Mouse (Mus musculus): ENCODE measurements at regions not wholly inside any gene's neighbourhood (a gene's known extent, or its start where the extent isn't known, plus 50 kb on each side); places are given as distances from the start of the nearest gene placed in this dataset.

DNA sequence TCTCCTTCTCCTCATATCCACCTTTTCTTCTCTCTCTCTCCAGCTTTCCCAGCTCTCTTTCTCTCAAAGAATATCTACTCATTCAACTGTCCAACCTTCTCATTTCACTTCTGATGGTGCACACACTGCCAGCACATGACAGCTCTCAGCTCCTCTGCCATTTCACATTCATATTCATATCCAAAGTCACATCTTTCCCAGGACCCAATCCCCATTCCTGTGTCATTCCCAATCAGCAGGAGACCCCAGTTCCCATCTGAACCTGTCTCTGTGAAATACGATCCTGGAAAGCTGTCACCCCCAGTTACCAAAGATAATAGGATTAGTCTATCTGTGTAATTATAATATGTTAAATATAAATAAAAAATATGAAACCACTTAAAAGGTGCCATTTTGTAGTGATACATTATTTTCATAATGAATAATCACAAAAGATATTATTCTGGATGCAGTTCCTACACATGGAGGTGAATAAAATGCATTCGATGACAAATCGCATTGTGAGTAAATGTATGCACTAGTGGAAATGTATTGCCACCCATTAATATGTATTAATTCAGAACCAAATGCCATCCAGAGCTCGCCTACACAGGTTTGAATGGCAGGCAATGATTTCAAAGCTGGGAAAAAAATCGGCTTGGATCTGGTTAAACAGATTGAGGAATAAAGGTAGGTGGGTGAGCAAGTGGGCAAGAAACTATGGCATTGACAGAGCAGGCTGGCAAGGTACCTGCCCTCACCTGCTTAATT is 855.0 kb downstream of the Ntrk3 start:
- Histone ChIP-seq H3K4me2 (ENCODE audit: low read depth) (no peak overlapping the region), H3K9me3 (ENCODE audit: low read length) (no peaks in the 10 kb centered on the region), H3K4me1 (ENCODE audit: insufficient read depth) (no peaks in the 10 kb centered on the region), H3K27ac (ENCODE audit: low read depth, low read length) (no peak overlapping the region), H3K27me3 (ENCODE audit: insufficient read depth, low read length) (no peaks in the 10 kb centered on the region), H3K9ac (no peak overlapping the region), H3K36me3 (ENCODE audit: insufficient read depth) (no peaks in the 10 kb centered on the region), H3K4me3 (ENCODE audit: low read depth, low read length) (no peak overlapping the region)
- TF ChIP-seq CTCF (IDR thresholded peaks at IDR 0.05; ENCODE audit: low read depth) = no peak
- 53% methylated on average over 5 of the region's 5 CpGs for WGBS
- no peak for ATAC-seq
- DNase-seq = no peak

DNA sequence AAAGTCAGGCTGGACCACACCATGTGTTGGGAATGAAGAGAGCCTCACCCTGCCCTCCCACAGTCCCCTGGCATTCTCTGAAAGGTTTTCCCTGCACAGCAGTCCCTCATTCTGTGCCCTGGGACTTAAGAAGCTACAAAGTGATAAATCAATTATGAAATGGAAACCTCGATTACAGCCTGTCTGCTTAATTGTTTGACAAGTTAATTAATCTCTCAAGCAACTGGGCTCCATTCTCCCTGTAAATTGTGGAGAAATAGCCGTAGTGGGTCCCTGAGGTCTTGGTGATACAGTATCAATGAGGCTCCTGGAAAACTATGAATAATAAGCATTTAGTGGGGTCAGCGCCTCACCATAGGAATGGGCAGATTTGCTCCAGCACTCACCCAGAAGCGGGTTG is 870.3 kb downstream of the Ntrk3 start:
- no peak overlapping the region for H3K4me3 ChIP-seq (ENCODE audit: low read depth, low read length)
- no peak overlapping the region for H3K9ac ChIP-seq
- 21% methylated on average over 4 of the region's 4 CpGs for WGBS
- H3K27me3 ChIP-seq (ENCODE audit: insufficient read depth, low read length) = no peaks in the 10 kb centered on the region
- H3K4me2 ChIP-seq (ENCODE audit: low read depth) = no peak overlapping the region
- DNase-seq (no peak), ATAC-seq (no peak)
- no peak overlapping the region for H3K27ac ChIP-seq (ENCODE audit: low read depth, low read length)
- no peaks in the 10 kb centered on the region for H3K9me3 ChIP-seq (ENCODE audit: low read length)
- H3K4me1 ChIP-seq (ENCODE audit: insufficient read depth) = no peaks in the 10 kb centered on the region
- no peak for TF ChIP-seq CTCF (IDR thresholded peaks at IDR 0.05; ENCODE audit: low read depth)
- no peaks in the 10 kb centered on the region for H3K36me3 ChIP-seq (ENCODE audit: insufficient read depth)

DNA sequence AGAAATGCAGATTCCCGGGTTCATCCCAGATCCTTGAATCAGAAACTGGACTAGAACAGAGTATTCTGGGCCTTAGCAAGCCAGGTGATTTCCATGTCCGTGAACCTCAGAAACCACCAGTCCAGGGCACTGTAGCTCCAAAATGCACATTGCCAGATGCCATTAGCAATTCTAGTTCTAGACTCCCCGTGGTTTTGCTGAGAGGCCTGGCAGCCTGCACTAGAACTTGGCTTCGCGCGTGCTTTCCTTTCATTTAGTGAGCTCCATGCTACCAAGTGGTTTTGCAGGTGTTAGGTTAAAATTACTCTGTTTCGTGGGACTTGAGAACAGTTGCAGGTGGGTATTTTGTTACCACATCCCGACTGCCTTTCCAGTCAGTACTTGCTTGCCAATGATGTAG is 876.0 kb downstream of the Ntrk3 start:
- DNase-seq (no peak), ATAC-seq (no peak)
- Histone ChIP-seq H3K27ac (ENCODE audit: low read depth, low read length) (no peak overlapping the region), H3K4me2 (ENCODE audit: low read depth) (no peak overlapping the region), H3K9ac (no peak overlapping the region), H3K36me3 (ENCODE audit: insufficient read depth) (no peaks in the 10 kb centered on the region), H3K9me3 (ENCODE audit: low read length) (no peaks in the 10 kb centered on the region), H3K4me1 (ENCODE audit: insufficient read depth) (no peaks in the 10 kb centered on the region), H3K27me3 (ENCODE audit: insufficient read depth, low read length) (no peaks in the 10 kb centered on the region), H3K4me3 (ENCODE audit: low read depth, low read length) (no peak overlapping the region)
- WGBS = 82% methylated on average over 8 of the region's 8 CpGs
- TF ChIP-seq CTCF (IDR thresholded peaks at IDR 0.05; ENCODE audit: low read depth) = no peak

DNA sequence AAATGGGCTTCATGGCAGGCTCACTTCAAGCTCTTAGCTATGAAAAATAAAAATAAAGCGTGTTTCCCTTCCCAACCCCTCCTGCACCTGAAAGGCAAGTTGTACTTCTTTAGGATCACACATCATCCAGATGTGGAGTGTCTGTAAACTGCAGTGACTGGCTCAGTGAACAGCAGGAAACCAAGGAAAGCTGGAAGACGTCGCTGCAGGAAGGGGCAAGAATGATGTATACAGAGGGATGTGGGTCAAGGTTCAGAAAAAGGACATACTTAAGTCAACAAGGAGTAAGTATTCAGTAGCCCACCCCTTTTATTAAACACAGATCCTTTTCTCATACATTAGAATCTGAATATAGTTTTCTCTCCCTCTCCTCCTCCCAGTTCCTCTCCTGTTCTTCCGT is 879.4 kb downstream of the Ntrk3 start:
- 82% methylated on average over 4 of the region's 4 CpGs for WGBS
- no peak for ATAC-seq

DNA sequence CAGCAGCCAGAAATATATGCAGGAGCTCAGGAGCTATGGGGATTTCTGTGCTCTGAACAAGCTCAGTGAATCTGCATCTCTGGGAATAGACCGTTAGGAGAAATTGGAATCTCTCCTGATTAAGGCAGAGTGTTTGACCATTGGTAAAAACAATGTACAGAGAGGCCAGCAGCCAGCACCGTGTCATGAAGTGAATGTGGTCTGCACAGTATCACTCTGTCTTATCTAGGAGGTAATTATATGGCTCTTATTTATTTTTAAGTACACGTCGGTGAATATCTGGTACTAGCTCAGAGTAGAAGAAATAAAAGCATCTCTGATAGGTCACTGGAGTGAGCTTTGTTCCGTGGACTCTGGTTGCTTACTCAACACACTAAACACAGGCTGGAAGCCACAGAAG is 879.8 kb downstream of the Ntrk3 start:
- WGBS = 71% methylated on average over 5 of the region's 5 CpGs
- Histone ChIP-seq H3K36me3 (ENCODE audit: insufficient read depth) (no peaks in the 10 kb centered on the region), H3K4me3 (ENCODE audit: low read depth, low read length) (no peak overlapping the region), H3K9ac (no peak overlapping the region), H3K27ac (ENCODE audit: low read depth, low read length) (no peak overlapping the region), H3K27me3 (ENCODE audit: insufficient read depth, low read length) (no peaks in the 10 kb centered on the region), H3K4me1 (ENCODE audit: insufficient read depth) (no peaks in the 10 kb centered on the region), H3K4me2 (ENCODE audit: low read depth) (no peak overlapping the region), H3K9me3 (ENCODE audit: low read length) (no peaks in the 10 kb centered on the region)
- no peak for TF ChIP-seq CTCF (IDR thresholded peaks at IDR 0.05; ENCODE audit: low read depth)
- ATAC-seq (no peak), DNase-seq (no peak)

More for the DNA sequence above, 879.4 kb downstream of the Ntrk3 start:
- Histone ChIP-seq H3K4me2 (ENCODE audit: low read depth) (no peak overlapping the region), H3K9ac (no peak overlapping the region), H3K27me3 (ENCODE audit: insufficient read depth, low read length) (no peaks in the 10 kb centered on the region), H3K9me3 (ENCODE audit: low read length) (no peaks in the 10 kb centered on the region), H3K4me1 (ENCODE audit: insufficient read depth) (no peaks in the 10 kb centered on the region), H3K36me3 (ENCODE audit: insufficient read depth) (no peaks in the 10 kb centered on the region), H3K4me3 (ENCODE audit: low read depth, low read length) (no peak overlapping the region), H3K27ac (ENCODE audit: low read depth, low read length) (no peak overlapping the region)
- no peak for TF ChIP-seq CTCF (IDR thresholded peaks at IDR 0.05; ENCODE audit: low read depth)
- DNase-seq = no peak

DNA sequence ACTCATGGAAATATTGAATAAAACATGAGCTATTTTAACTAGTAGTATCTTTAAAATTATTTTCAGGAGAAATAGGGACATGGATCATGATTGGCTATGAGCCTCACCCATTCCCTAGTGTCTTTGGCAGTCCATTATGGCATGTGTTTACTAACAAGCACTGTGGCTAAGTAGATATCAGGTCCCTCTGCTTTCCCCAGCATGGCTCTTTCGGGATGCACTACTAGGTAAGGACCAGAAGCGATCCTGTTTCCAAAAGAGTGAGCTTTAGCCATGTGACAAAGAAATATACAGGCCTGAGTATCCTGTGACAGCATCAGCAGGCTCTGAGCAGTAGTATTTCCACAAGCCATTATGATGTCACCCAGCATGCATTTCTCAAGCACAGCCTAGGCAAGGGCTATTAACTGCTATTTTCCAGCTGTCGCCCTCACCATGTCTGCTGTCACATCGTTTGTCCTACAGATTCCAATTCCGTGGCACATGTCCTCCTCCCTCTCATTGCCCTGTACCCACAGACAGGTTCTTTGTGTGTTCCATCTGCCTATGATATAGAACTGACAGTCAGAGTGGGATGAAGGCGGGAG is 882.1 kb downstream of the Ntrk3 start:
- H3K4me1 ChIP-seq (ENCODE audit: insufficient read depth) = no peaks in the 10 kb centered on the region
- no peak overlapping the region for H3K9ac ChIP-seq
- no peak; the same call in 1 of the 2 replicates for ATAC-seq
- no peak for DNase-seq
- no peak overlapping the region for H3K27ac ChIP-seq (ENCODE audit: low read depth, low read length)
- 56% methylated on average over 6 of the region's 6 CpGs for WGBS
- H3K4me3 ChIP-seq (ENCODE audit: low read depth, low read length) = no peak overlapping the region
- no peaks in the 10 kb centered on the region for H3K9me3 ChIP-seq (ENCODE audit: low read length)
- H3K27me3 ChIP-seq (ENCODE audit: insufficient read depth, low read length) = no peaks in the 10 kb centered on the region
- no peak for TF ChIP-seq CTCF (IDR thresholded peaks at IDR 0.05; ENCODE audit: low read depth)
- no peak overlapping the region for H3K4me2 ChIP-seq (ENCODE audit: low read depth)
- no peaks in the 10 kb centered on the region for H3K36me3 ChIP-seq (ENCODE audit: insufficient read depth)

DNA sequence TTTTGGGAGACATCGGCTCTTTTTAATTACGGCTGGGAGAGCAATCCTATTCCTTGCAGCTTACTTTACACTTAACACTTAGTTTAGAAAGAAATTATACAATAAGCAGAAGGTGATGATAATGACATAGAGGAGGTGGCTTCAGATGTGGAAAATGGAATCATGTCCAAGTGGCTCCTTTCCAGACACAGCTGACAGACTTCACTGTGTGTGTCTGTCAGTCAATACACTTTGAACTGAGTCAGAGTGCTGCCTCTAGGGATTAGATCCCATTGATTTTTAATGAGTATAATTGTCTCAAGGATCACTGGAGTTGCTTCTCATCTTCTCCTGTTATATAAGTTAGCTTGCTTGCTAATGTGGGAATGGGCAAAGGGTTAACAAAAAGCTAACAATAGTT is 882.7 kb downstream of the Ntrk3 start:
- H3K9ac ChIP-seq = no peak overlapping the region
- H3K4me3 ChIP-seq (ENCODE audit: low read depth, low read length) = no peak overlapping the region
- H3K36me3 ChIP-seq (ENCODE audit: insufficient read depth) = no peaks in the 10 kb centered on the region
- no peak overlapping the region for H3K4me2 ChIP-seq (ENCODE audit: low read depth)
- H3K27me3 ChIP-seq (ENCODE audit: insufficient read depth, low read length) = no peaks in the 10 kb centered on the region
- H3K27ac ChIP-seq (ENCODE audit: low read depth, low read length) = no peak overlapping the region
- no peak for TF ChIP-seq CTCF (IDR thresholded peaks at IDR 0.05; ENCODE audit: low read depth)
- 30% methylated on average over 2 of the region's 2 CpGs for WGBS
- DNase-seq (no peak), ATAC-seq (no peak)
- no peaks in the 10 kb centered on the region for H3K9me3 ChIP-seq (ENCODE audit: low read length)
- H3K4me1 ChIP-seq (ENCODE audit: insufficient read depth) = no peaks in the 10 kb centered on the region
